Mouse (Mus musculus) megakaryocyte-erythroid progenitor cell, adult 5-6 weeks (primary cell): ENCODE results near the gene Yipf1. TPM values are rescaled to one million over a fixed set of nuclear protein-coding genes. Genes with fewer than 3 reads are reported as not detected.
"Not testable (repeated sequence)": the region's sequence is repeated elsewhere in the genome, so short reads cannot be mapped to it uniquely, and the experiment has no call there.

Experiments
- ATAC-seq: replicated peaks from 2 replicates; pipeline ENCODE4 v1.8.0; 2016; ENCODE audit warnings: mild to moderate bottlenecking, inconsistent platforms; ENCODE audit not compliant: severe bottlenecking, poor library complexity, low FRiP score, low TSS enrichment
- total RNA-seq, 2 experiments: library from RNA; stranded (forward) in 1 of 2; stranded (reverse) in 1 of 2; fragments of 200-1000, 215-1000 nt in 1 of 2; fragments of >200 nt in 1 of 2; fragmentation: Nextera tagmentation in 1 of 2; gene quantifications; 2 replicates each; pipeline ENCODE4 v1.2.3; 2014 to 2017

The Yipf1 gene
- total RNA-seq, 2 experiments from 2014 or later = 26.6 to 42.5 TPM

DNA sequence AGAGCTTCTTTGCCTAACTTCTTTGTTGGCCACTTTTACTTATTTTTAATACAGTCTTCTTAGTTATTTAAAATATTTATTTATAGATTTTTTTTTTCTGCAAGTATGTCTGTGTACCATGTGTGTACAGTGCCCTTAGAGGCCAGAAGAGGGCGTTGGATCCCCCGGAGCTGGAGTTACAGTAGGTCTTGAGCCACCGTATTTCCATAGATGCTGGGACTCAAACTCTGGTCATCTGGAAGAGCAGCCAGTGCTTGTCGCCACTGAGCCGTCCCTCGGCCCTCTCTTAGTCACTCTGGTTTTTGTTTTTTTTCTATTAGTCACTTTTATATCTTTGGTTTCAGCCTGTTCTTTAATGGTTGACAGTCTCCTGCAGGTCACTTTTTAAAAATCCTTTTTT lies 49.4 kb downstream of the Yipf1 start:
- ATAC-seq = no peak

GRCm38 (mm10) chr4:107364190-107364639 lies 50.1 kb downstream of the Yipf1 start:
- peak; percentile 31; the same call in 1 of the 2 replicates for ATAC-seq

- not testable (repeated sequence) for ATAC-seq
These were observed 52.2 kb downstream of the Yipf1 start for GRCm38 (mm10) chr4:107366408-107366807.

DNA sequence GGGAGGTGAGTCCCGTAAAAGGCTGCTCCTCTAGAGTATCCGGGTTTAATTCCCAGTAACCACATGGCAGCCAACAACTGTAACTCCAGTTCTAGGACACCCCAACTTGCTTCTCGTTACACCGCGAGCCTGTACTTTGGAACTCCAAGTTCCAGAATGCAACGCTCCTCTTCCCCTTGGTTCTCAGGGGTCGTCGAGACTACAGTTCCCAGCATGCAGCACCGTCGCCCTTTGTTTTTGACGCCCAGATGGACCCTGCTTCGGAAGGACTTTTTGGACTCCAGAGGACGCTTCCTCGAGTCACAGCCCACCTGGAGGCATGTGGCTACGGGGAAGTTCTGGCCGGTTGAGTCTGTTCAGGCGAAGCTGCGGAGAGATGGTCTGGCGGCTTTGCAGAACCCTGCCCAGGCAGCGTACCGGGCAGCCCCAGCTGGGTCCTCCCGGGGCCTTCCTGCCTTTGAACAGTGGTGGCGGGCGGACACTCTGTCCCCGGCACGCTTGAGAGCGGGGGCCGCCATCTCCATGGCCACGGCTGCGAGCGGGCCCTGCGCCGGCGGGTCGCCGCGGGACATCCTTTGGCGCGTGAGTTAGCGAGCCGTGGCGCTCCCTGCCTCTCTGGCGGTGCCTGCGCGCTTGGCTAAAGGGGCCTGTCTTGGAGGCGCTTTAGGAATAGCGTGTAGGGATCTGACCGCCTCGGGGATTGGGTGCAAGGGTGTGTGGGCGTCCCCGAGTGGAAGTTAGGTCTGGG lies 53.6 kb downstream of the Yipf1 start, which contains the start of gene Ndc1:
Gene Ndc1 (plus strand): TSS at position 218 of the 748 bp plus-strand sequence.
- ATAC-seq = peak; percentile 92

- ATAC-seq = no peak
These were observed 58.1 kb downstream of the Yipf1 start for GRCm38 (mm10) chr4:107372304-107372703.

- peak; percentile 77 for ATAC-seq
These were observed 60.5 kb downstream of the Yipf1 start for GRCm38 (mm10) chr4:107374677-107375076.

GRCm38 (mm10) chr4:107378954-107379353 lies 64.8 kb downstream of the Yipf1 start:
- ATAC-seq = no peak

DNA sequence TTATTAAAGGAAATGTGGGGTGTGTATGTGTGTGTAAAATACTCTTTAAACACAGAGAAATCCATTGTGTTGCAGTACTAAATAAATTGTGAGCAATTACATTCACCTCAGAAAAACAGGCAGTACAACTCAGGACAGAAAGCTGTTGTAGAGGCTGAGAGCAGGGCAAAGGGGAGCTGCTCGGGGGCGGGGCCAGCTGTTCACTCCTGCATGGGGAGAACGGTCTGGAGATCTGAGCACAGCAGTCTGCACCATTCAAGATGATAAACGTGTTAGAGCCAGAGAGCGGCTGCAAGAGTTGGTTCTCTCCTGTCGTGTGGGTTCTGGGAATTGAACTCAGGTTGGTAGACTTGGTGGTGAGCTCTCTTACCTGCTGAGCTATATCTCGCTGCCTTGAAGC lies 66.7 kb downstream of the Yipf1 start:
- ATAC-seq = no peak

- ATAC-seq = no peak
These were observed 72.9 kb downstream of the Yipf1 start for GRCm38 (mm10) chr4:107387038-107387437.

DNA sequence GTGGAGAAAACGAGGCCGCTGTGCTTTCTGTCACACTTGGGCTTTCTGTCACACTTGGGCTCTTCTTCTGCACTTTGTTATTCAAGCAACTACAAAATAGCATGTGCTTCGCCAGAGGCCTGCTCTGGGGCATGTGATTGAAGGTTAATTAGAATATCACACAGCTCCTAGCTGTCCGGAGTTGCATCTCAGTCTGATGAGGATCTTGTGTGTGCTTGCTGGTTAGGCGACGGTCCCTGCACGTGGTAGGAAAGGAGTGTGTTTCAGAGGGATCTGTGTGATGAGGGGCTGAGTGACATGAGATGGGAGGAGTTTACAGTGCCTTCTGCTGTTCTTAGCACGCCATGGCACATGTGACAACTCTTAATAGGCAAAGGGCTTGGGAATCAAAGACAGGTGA lies 73.3 kb downstream of the Yipf1 start:
- ATAC-seq = no peak

- ATAC-seq = no peak
These were observed 74.1 kb downstream of the Yipf1 start for GRCm38 (mm10) chr4:107388291-107388690.

DNA sequence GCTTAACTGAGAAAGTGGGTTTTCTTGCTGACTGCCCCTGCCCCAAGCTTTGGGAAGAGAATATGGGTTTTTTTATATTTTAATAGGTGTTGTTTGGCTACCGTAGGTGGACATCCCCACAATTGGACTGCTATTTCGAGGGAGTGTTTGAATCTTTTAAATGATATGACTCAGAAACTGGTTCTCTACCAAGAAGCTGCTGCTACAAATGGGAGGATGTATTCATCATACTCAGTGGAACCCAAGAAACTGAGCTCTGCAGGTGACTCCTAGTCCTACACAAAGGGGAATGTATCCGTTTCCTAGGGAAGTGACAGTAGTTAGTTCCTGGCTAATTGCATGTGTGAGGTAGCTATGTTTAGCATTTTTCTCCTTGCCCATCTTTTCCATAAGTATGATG lies 75.2 kb downstream of the Yipf1 start:
- ATAC-seq = no peak

DNA sequence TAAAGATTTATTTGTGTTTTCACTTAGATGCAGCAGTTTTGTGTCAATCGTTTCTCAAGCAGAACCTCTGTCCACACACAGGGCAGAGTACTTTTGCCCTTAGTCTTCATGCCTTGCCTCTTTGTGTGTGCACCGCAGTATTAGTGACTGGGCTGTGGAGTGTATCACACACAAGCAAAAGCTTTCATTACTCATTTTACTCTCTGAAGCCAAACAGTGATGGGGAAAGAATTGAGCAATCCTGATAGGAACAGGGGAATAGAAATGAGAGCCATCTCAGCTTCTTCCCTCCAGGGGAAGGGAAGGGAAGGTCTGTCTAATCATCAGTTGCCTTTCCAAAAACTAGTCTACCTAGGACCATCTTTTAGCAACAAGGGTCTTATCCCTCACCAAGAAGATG lies 79.6 kb downstream of the Yipf1 start:
- no peak for ATAC-seq

Other genes starting within 250 kb of the Yipf1 start
- gene Mrpl37, start 247.5 kb upstream of the Yipf1 start, total RNA-seq (2014; fragmentation: Nextera tagmentation) = 104 and 107 TPM in 2 replicates
- gene Mrpl37, start 247.5 kb upstream of the Yipf1 start, total RNA-seq (2017) = 61.0 and 78.5 TPM in 2 replicates
- gene Cyb5rl, start 247.4 kb upstream of the Yipf1 start, total RNA-seq (2014; fragmentation: Nextera tagmentation) = 8.1 and 11.5 TPM in 2 replicates
- gene Cyb5rl, start 247.4 kb upstream of the Yipf1 start, total RNA-seq (2017) = 6.6 and 12.8 TPM in 2 replicates
- not detected in 2 replicates for gene Cdcp2, start 217.5 kb upstream of the Yipf1 start, total RNA-seq (2014; fragmentation: Nextera tagmentation)
- not detected in 2 replicates for gene Cdcp2, start 217.5 kb upstream of the Yipf1 start, total RNA-seq (2017)
- 75.0 and 79.1 TPM in 2 replicates for gene Tmem59, start 136.0 kb upstream of the Yipf1 start, total RNA-seq (2014; fragmentation: Nextera tagmentation)
- gene Tmem59, start 136.0 kb upstream of the Yipf1 start, total RNA-seq (2017) = 66.1 and 102 TPM in 2 replicates
- 7.1 and 18.4 TPM in 2 replicates for gene Tceanc2, start 135.2 kb upstream of the Yipf1 start, total RNA-seq (2014; fragmentation: Nextera tagmentation)
- gene Tceanc2, start 135.2 kb upstream of the Yipf1 start, total RNA-seq (2017) = 20.2 and 23.5 TPM in 2 replicates
- gene Ldlrad1, start 105.2 kb upstream of the Yipf1 start, total RNA-seq (2014; fragmentation: Nextera tagmentation) = 0.57 TPM in 1 of 2 replicates, not detected in the other
- gene Ldlrad1, start 105.2 kb upstream of the Yipf1 start, total RNA-seq (2017) = not detected in 2 replicates
- 18.3 and 46.6 TPM in 2 replicates for gene Lrrc42, start 60.8 kb upstream of the Yipf1 start, total RNA-seq (2014; fragmentation: Nextera tagmentation)
- 15.0 and 16.7 TPM in 2 replicates for gene Lrrc42, start 60.8 kb upstream of the Yipf1 start, total RNA-seq (2017)
- 3.7 and 17.2 TPM in 2 replicates for gene Hspb11, start 60.8 kb upstream of the Yipf1 start, total RNA-seq (2014; fragmentation: Nextera tagmentation)
- gene Hspb11, start 60.8 kb upstream of the Yipf1 start, total RNA-seq (2017) = 11.2 and 12.7 TPM in 2 replicates
- gene Dio1, start 7.2 kb upstream of the Yipf1 start, total RNA-seq (2014; fragmentation: Nextera tagmentation) = not detected in 2 replicates
- gene Dio1, start 7.2 kb upstream of the Yipf1 start, total RNA-seq (2017) = not detected in 2 replicates
- gene Ndc1, start 53.4 kb downstream of the Yipf1 start, total RNA-seq (2014; fragmentation: Nextera tagmentation) = 51.5 and 55.8 TPM in 2 replicates
- 66.9 and 89.3 TPM in 2 replicates for gene Ndc1, start 53.4 kb downstream of the Yipf1 start, total RNA-seq (2017)
- 1.4 TPM in 1 of 2 replicates, not detected in the other for gene Glis1, start 120.2 kb downstream of the Yipf1 start, total RNA-seq (2014; fragmentation: Nextera tagmentation)
- gene Glis1, start 120.2 kb downstream of the Yipf1 start, total RNA-seq (2017) = not detected in 2 replicates